Mouse (Mus musculus) cerebellum, postnatal 4 days (tissue): ENCODE measurements around the gene Hist2h2be.

ENCODE experiments used
- DNase-seq, 2 experiments: peaks; one replicate each; pipeline ENCODE4 v3.0.0; 2022; ENCODE audit warnings: low spot score in 2 of 2, mixed read lengths in 1 of 2

Gene Hist2h2be

DNA sequence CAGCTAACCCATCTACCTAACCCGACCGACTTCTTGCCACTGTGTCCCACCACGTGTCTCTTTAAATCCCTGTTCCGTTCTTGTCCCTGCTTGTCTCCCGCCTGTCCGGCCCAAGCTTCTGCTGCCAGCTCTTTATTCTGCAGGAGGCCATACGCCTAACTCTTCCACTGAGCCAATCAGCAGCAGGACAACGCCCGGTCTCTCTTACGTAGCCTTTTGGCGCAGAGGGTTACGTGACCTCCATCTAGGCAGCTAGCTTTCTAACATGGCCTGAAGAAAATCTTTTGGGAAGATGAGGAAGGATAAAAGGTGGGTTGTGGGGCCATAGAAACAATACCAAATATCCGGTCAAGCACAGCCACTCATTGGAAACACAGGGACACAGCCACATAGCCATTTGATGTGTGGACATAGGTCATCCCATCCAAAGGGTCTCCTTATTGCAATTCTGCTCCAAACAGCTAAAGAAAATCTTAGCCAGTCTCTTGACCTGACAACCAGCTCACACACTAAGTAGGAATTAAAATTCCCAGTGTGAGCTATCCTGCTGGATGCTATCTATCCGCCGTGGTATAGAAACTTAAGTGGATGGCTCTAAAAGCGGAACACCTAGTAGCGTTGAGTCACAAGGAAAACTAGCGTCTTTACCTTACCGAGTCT is 41.4 kb downstream of the Hist2h2be start:
- peak in 1 of 2 experiments; percentile 66 for DNase-seq

DNA sequence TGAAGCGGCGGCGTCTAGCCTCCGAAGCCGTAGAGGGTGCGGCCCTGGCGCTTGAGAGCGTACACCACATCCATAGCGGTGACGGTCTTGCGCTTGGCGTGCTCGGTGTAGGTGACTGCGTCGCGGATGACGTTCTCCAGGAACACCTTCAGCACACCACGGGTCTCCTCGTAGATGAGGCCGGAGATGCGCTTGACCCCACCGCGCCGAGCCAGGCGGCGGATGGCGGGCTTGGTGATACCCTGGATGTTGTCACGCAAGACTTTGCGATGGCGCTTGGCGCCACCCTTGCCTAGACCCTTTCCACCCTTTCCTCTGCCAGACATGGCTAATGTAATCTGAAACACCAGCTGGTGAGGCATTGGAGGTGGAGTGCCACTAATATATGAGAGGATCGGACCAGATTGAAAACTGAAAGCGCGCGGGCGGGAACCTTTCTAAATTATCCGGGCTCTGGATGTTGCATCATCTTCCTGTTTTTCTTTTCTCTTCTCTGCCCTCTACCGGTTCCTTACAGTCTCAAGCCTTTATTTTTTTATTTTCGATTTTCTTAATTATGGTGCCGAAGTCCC is 42.1 kb downstream of the Hist2h2be start, which contains the start of gene Hist2h4:
TSS of gene Hist2h4 (minus strand) at position 333 of the 572 bp plus-strand sequence.
- peak; percentile 79 to 93 for DNase-seq

DNA sequence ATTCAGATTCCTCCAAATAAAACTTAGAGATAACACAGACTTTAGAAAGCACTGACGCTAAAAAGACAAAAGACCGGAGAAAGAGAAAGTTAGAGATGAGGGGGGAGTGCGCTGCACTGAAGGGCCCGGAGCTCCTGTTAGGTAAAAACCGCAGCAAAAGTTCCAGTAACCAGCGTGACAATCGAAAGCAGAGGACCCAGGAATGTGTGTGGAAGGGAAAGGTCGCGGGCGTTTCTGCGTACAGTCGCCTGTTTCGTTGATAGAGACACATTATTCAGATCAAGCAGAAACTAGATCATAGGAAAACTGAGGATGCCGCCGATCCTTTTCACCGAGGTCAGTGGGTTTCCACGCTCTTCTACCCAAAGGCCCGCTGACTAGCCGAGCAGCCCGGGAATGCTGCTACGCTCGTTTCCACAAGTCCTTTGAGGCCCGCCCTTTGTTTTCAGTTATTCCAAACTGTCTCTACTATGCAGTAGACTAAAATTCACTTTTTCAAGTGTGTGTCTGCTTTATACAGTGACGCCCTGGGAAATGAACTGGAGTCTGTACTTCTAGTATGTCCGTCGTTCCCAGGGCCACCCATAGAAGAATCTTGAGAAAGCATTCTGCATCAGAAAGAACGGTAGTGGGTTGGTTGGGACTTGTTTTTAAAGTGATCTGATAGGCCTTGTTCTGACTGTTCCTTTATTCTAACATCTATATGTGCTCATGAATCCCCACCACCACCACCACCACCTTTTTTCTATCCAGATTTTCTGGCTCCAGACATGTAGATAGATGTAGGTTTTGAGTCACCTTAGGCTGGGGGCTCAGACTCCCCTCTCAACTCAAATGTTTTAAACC is 42.9 kb downstream of the Hist2h2be start:
- DNase-seq, result peak in 1 of 2 experiments; percentile 39

DNA sequence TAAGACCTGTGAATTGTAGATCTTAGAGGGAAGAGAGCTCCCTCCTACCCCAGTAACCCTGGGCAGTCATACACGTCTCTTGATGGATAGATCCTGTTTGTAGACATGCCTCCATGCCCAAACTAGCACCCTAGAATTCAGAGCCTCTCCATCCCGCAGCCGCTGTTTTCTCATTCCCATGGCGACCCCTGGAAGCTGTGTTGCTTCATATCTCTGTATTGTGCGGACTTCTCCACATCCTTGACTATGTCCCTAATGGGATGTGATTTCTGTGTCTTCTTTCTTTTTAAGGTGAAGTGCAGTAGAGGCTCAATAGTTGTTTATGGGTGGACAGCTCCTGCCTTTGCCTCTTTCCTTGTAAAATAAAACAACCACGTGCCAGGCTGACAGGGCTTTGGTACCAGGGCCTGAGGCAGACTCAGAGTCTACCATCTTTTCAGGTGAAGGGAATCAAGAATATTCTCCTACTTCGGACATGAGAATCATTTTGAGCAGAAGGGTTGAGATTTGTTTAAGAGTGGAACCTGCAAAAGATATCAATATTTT is 43.6 kb downstream of the Hist2h2be start:
- no peak for DNase-seq

DNA sequence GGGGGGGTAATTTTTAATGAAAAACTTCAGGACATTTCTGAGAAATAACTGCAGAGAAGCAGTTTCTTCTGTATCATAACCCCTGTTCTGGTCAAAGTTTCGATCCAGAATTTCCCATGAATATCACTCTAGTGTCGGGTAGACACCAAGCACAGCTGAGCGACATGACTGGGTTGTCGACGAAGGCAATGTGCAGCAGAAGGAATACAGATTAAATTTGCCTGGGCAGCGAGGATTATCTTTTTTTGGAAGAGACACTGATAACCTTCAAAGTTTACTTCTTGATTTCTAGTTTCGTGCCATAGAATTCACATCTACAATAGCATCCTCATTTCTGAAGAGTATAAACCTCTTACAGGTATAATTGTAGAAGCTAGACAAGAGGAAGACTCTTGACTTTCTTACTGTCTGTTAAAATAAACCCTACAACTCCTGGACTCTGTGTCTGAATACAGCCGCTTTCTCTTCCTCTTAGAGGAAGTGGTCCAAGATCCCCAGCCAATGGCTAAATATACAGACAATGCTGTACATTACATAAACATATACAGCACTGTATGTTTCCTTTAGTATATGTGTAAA is 45.3 kb downstream of the Hist2h2be start:
- DNase-seq, result no peak

DNA sequence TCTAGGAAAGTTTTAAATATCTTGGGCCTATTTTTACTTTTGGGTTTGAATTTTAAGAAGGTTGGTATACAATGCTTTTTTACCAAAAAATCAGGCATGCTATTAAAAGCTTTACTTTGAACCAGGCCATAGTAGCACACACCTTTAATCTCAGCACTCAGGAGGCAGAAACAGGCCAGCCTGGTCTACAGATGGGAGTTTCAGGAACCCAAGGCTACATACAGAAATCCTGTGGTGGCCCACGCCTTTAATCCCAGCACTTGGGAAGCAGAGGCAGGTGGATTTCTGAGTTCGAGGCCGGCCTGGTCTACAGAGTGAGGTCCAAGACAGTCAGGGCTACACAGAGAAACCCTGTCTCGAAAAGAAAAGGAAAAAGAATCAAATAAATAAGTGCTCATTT is 46.6 kb downstream of the Hist2h2be start:
- no peak for DNase-seq

DNA sequence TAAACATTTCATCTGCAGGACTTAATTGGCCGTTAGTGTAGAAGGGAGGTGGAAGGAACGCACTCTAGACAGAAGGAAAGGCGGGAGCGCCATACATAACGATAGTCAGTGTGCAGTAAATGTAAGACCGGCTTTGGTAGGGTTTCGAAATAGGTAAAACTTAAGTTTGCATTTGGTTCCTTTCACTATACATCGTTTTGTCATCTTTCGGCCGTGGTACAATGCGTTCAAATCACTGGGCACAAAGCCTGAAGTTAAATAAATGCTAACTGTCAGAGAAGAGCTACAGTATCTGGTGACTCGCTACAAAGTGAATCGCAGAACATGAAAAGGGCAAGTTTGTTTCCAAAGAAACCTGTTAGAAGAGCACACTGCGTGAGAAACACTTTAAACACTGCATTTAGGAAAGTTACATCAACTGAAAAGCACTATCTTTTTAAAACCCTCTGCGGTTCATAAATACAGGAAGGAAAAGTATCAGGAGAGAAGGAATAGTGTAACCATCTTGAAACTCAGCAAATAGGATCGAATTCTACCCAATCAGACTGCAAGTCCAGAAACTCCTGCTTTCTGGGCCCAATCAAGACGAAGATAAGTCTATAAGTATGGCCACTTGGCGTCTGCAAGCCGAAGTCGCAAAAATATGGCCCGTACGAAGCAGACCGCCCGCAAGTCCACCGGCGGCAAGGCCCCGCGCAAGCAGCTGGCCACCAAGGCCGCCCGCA is 47.3 kb downstream of the Hist2h2be start, which contains the start of gene Hist2h3b:
TSS of gene Hist2h3b (plus strand) at position 604 of the 725 bp plus-strand sequence.
- DNase-seq, result peak; percentile 58 to 77

DNA sequence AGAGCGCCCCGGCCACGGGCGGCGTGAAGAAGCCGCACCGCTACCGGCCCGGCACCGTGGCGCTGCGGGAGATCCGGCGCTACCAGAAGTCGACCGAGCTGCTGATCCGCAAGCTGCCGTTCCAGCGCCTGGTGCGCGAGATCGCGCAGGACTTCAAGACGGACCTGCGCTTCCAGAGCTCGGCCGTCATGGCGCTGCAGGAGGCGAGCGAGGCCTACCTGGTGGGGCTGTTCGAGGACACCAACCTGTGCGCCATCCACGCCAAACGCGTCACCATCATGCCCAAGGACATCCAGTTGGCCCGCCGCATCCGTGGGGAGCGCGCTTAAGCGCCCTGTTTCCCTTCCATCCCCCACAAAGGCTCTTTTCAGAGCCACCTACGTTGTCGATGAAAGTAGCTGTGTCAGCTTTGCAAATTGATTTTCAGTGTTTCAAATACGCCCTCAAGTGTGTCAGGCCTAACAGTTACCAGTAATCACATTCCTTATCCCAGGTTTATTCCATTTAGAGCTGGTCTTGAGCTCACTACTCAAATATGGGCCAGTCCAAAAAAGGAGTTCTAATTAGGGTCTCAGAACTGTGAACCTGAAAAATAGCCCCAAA is 48.0 kb downstream of the Hist2h2be start:
- peak in 1 of 2 experiments; percentile 22 for DNase-seq

DNA sequence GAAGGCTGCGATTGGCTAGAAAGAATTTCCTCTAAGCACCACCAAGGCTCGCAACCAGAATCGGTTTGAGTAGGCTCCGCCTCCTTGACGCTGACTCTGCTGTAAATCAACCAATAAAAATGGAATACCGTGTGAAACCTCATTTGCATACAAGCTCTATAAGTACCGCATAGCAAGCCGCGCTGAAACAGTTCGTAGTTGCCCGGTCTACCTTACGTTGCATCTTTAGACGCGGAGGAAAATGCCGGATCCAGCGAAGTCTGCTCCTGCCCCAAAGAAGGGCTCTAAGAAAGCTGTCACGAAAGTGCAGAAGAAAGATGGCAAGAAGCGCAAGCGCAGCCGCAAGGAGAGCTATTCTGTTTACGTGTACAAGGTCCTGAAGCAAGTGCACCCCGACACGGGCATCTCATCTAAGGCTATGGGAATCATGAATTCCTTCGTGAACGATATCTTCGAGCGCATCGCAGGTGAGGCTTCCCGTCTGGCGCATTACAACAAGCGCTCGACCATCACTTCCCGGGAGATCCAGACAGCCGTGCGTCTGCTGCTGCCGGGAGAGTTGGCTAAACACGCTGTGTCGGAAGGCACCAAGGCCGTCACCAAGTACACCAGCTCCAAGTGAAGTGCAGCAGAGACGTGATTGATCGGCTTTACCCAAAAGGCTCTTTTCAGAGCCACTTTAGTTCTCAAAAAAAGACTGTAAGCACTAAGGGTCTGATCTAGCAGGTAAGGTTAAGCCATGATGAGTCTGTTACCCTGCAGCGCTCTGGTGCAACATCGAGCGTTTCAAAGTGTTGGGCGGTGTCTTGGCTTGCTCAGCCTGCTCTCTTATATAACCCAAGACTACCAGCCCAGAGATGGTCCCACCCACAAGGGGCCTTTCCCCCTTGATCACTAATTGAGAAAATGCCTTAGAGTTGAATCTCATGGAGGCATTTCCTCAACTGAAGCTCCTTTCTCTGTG is 48.9 kb downstream of the Hist2h2be start, which contains the start of gene Hist2h2bb:
TSS of gene Hist2h2bb (plus strand) at position 242 of the 964 bp plus-strand sequence.
- peak; percentile 52 to 82 for DNase-seq
